Mouse (Mus musculus): ENCODE data around the gene Fzd2.

The Fzd2 gene

GRCm38 (mm10) chr11:102619449-102619848 is 15.3 kb downstream of the Fzd2 start:
- no peak for DNase-seq (ENCODE audit: low spot score)

- peak; percentile 46 for DNase-seq (ENCODE audit: low spot score)
These were observed 19.9 kb downstream of the Fzd2 start for GRCm38 (mm10) chr11:102623876-102624789.

- DNase-seq (ENCODE audit: low spot score), result no peak
These were observed 20.8 kb downstream of the Fzd2 start for GRCm38 (mm10) chr11:102624888-102625407.

GRCm38 (mm10) chr11:102627171-102627931 is 23.2 kb downstream of the Fzd2 start:
- no peak for DNase-seq (ENCODE audit: low spot score)

- DNase-seq (ENCODE audit: low spot score), result no peak
These were observed 24.3 kb downstream of the Fzd2 start for GRCm38 (mm10) chr11:102628529-102628928.

- no peak for DNase-seq (ENCODE audit: low spot score)
These were observed 25.2 kb downstream of the Fzd2 start for GRCm38 (mm10) chr11:102629375-102629774.

- DNase-seq (ENCODE audit: low spot score), result no peak
These were observed 26.5 kb downstream of the Fzd2 start for GRCm38 (mm10) chr11:102630731-102631130.

- DNase-seq (ENCODE audit: low spot score), result no peak
These were observed 27.0 kb downstream of the Fzd2 start for GRCm38 (mm10) chr11:102631203-102631602.

GRCm38 (mm10) chr11:102632725-102633124 is 28.5 kb downstream of the Fzd2 start:
- no peak for DNase-seq (ENCODE audit: low spot score)

GRCm38 (mm10) chr11:102633379-102633778 is 29.2 kb downstream of the Fzd2 start:
- no peak for DNase-seq (ENCODE audit: low spot score)

GRCm38 (mm10) chr11:102636887-102637286 is 32.7 kb downstream of the Fzd2 start:
- no peak for DNase-seq (ENCODE audit: low spot score)

GRCm38 (mm10) chr11:102643891-102644382 is 39.7 kb downstream of the Fzd2 start:
- DNase-seq (ENCODE audit: low spot score), result peak; percentile 58

- no peak for DNase-seq (ENCODE audit: low spot score)
These were observed 42.0 kb downstream of the Fzd2 start for GRCm38 (mm10) chr11:102646226-102646625.

- no peak for DNase-seq (ENCODE audit: low spot score)
These were observed 43.7 kb downstream of the Fzd2 start for GRCm38 (mm10) chr11:102647885-102648284.

- DNase-seq (ENCODE audit: low spot score), result peak; percentile 80
These were observed 47.2 kb downstream of the Fzd2 start for GRCm38 (mm10) chr11:102651381-102651780.

- DNase-seq (ENCODE audit: low spot score), result no peak
These were observed 48.6 kb downstream of the Fzd2 start for GRCm38 (mm10) chr11:102652844-102653243.

- no peak for DNase-seq (ENCODE audit: low spot score)
These were observed 51.7 kb downstream of the Fzd2 start for GRCm38 (mm10) chr11:102655888-102656287.

GRCm38 (mm10) chr11:102656326-102656926 is 52.2 kb downstream of the Fzd2 start:
- DNase-seq (ENCODE audit: low spot score), result no peak

- no peak for DNase-seq (ENCODE audit: low spot score)
These were observed 52.7 kb downstream of the Fzd2 start for GRCm38 (mm10) chr11:102656931-102657330.
